Mouse (Mus musculus) small intestine, adult 2 months (tissue): ENCODE data around the gene AI593442. TPM values are rescaled to one million over a fixed set of nuclear protein-coding genes. Genes with fewer than 3 reads are reported as not detected.

ENCODE experiments used
- H3K27ac ChIP-seq: fragments of 200-500 bp; 2 replicates; pipeline ENCODE4 v1.5.1; 2012; ENCODE audit warnings: low read depth, low read length, control low read depth, inconsistent platforms; ENCODE audit not compliant: insufficient read depth
- H3K27me3 ChIP-seq: fragments of 200-500 bp; 2 replicates; pipeline ENCODE4 v1.6.1; 2012; ENCODE audit warnings: mild to moderate bottlenecking, moderate library complexity, low read length, inconsistent platforms; ENCODE audit not compliant: control insufficient read depth, insufficient read depth
- H3K36me3 ChIP-seq: fragments of 200-500 bp; 2 replicates; pipeline ENCODE4 v1.6.1; 2012; ENCODE audit warnings: mild to moderate bottlenecking, low read length, control low read depth, inconsistent platforms; ENCODE audit not compliant: control insufficient read depth, insufficient read depth
- H3K4me1 ChIP-seq: fragments of 200-500 bp; 2 replicates; pipeline ENCODE4 v1.6.1; 2012; ENCODE audit warnings: low read length, inconsistent platforms, mixed read lengths; ENCODE audit not compliant: control insufficient read depth, insufficient read depth, insufficient read length
- H3K4me3 ChIP-seq: fragments of 200-500 bp; 2 replicates; pipeline ENCODE4 v1.5.1; 2012; ENCODE audit warnings: low read depth, mild to moderate bottlenecking, control low read depth, inconsistent platforms, low read length, moderate library complexity
- CTCF ChIP-seq: fragments of 200-500 bp; IDR thresholded peaks from 2 replicates; pipeline ENCODE4 v1.5.1; 2012; ENCODE audit warnings: low read depth, mild to moderate bottlenecking, control low read depth, inconsistent platforms, low read length, moderate library complexity, mixed read lengths; ENCODE audit not compliant: insufficient replicate concordance, insufficient read length; ENCODE audit errors: extremely low read depth
- POLR2A ChIP-seq: fragments of 200-500 bp; IDR thresholded peaks from 2 replicates; pipeline ENCODE4 v1.6.1; 2012; ENCODE audit warnings: low read depth, mild to moderate bottlenecking, control low read depth, inconsistent platforms, low read length, moderate library complexity
- WGBS: fragments of 180-500 bp; shearing (Covaris S2); methylation state at CpG from one replicate; pipeline ENCODE4 v1.1.7; 2018; 5-methylcytosine and 5-hydroxymethylcytosine counted together
- polyA plus RNA-seq: library from polyadenylated mRNA; depleted of rRNA; stranded (reverse); fragments of >200 nt; gene quantifications from 2 replicates; pipeline ENCODE4 v1.2.3, GENCODE M21; 2012; rRNA removed

Gene AI593442
- polyA plus RNA-seq: 0.06 and 0.08 TPM in 2 replicates

- no peak within 1 kb of the TSS; the same call in 1 of the 2 replicates for H3K4me3 ChIP-seq
- H3K36me3 ChIP-seq: no peaks in the 10 kb centered on the region
- no peaks in the 10 kb centered on the region; the same call in 1 of the 2 replicates for H3K27me3 ChIP-seq
- TF ChIP-seq CTCF: no peak
- no peak for TF ChIP-seq POLR2A
- H3K27ac ChIP-seq: no peak within 1 kb of the TSS
- 4% methylated on average over 27 of the region's 27 CpGs for WGBS
- H3K4me1 ChIP-seq: no peaks in the 10 kb centered on the region
These were observed at the start of gene AI593442 for GRCm38 (mm10) chr9:52679362-52679947. Gene AI593442 (minus strand): TSS chr9:52679780.

GRCm38 (mm10) chr9:52728806-52729205, 49.2 kb upstream of the AI593442 start:
- Histone ChIP-seq H3K27ac (no peak overlapping the region), H3K27me3 (no peaks in the 10 kb centered on the region), H3K36me3 (no peaks in the 10 kb centered on the region), H3K4me3 (no peak overlapping the region), H3K4me1 (no peaks in the 10 kb centered on the region)
- TF ChIP-seq POLR2A: no peak
- no peak for TF ChIP-seq CTCF
- WGBS: 72% methylated on average over 5 of the region's 5 CpGs

- 57% methylated on average over 1 of the region's 1 CpGs for WGBS
- no peak overlapping the region for H3K27ac ChIP-seq
- no peaks in the 10 kb centered on the region for H3K36me3 ChIP-seq
- TF ChIP-seq POLR2A: no peak
- TF ChIP-seq CTCF: no peak
- H3K4me3 ChIP-seq: no peak overlapping the region
- no peaks in the 10 kb centered on the region for H3K4me1 ChIP-seq
- H3K27me3 ChIP-seq: no peaks in the 10 kb centered on the region
These were observed 43.0 kb upstream of the AI593442 start for GRCm38 (mm10) chr9:52722626-52723025.

- Histone ChIP-seq H3K4me3 (no peak overlapping the region), H3K36me3 (no peaks in the 10 kb centered on the region), H3K4me1 (no peaks in the 10 kb centered on the region), H3K27me3 (no peaks in the 10 kb centered on the region), H3K27ac (no peak overlapping the region)
- WGBS: 52% methylated on average over 2 of the region's 2 CpGs
- no peak for TF ChIP-seq CTCF
- TF ChIP-seq POLR2A: no peak
These were observed 40.0 kb upstream of the AI593442 start for GRCm38 (mm10) chr9:52719562-52719961.

- WGBS: 67% methylated on average over 5 of the region's 5 CpGs
- no peaks in the 10 kb centered on the region; the same call in 1 of the 2 replicates for H3K27me3 ChIP-seq
- H3K27ac ChIP-seq: no peak overlapping the region
- TF ChIP-seq CTCF: no peak
- no peak for TF ChIP-seq POLR2A
- H3K4me3 ChIP-seq: no peak overlapping the region
- H3K4me1 ChIP-seq: no peaks in the 10 kb centered on the region
- H3K36me3 ChIP-seq: no peaks in the 10 kb centered on the region
These were observed 456 bp upstream of the AI593442 start for GRCm38 (mm10) chr9:52680036-52680435.

- Histone ChIP-seq H3K4me3 (no peak overlapping the region), H3K36me3 (no peaks in the 10 kb centered on the region), H3K27me3 (no peaks in the 10 kb centered on the region; the same call in 1 of the 2 replicates), H3K4me1 (no peaks in the 10 kb centered on the region), H3K27ac (no peak overlapping the region)
- no peak for TF ChIP-seq POLR2A
- 2% methylated on average over 10 of the region's 10 CpGs for WGBS
These were observed 753 bp downstream of the AI593442 start for GRCm38 (mm10) chr9:52678839-52679215.

GRCm38 (mm10) chr9:52678179-52678838, 1.3 kb downstream of the AI593442 start:
- no peak for TF ChIP-seq CTCF
- TF ChIP-seq POLR2A: no peak
- 5% methylated on average over 28 of the region's 28 CpGs for WGBS
- no peak overlapping the region for H3K4me3 ChIP-seq
- no peaks in the 10 kb centered on the region; the same call in 1 of the 2 replicates for H3K27me3 ChIP-seq
- H3K27ac ChIP-seq: no peak overlapping the region
- H3K4me1 ChIP-seq: no peaks in the 10 kb centered on the region
- H3K36me3 ChIP-seq: no peaks in the 10 kb centered on the region
